24 mouse cellular contexts compared by ENCODE assay signal in genomic region chr16:14364066-14364465, GRCm38 (mm10). TPM values are rescaled to one million over a fixed set of nuclear protein-coding genes. Genes with fewer than 3 reads are reported as not detected.
DNase-seq lines count a peak whose midpoint lies in the region; ATAC-seq and TF ChIP-seq lines count a peak whose summit lies in the region.
"Had no signal": no experiment of that assay in that cellular context is flagged by ENCODE, and none has a peak within 500 bp of the region (broad histone marks: within the 10 kb centered on the region; RNA-seq: fewer than 3 reads in every experiment).

No protein-coding gene starts in this region.

- no peaks in the 10 kb centered on the region for H3K36me3 ChIP-seq in liver, embryonic 11.5 days (ENCODE audit: control insufficient read depth, insufficient read depth, low read length)
- H3K36me3 ChIP-seq in liver, postnatal 0 days (replicated peaks; ENCODE audit: insufficient read depth, low read length): no peaks in the 10 kb centered on the region
- no peaks in the 10 kb centered on the region for H3K36me3 ChIP-seq in myocyte (ENCODE audit: control insufficient read depth, insufficient read depth)
- H3K36me3 ChIP-seq in midbrain, embryonic 14.5 days (ENCODE audit: control insufficient read depth, insufficient read depth, low read length): no peaks in the 10 kb centered on the region
- H3K36me3 ChIP-seq: embryonic facial prominence, embryonic 13.5 days; heart, embryonic 12.5 days; midbrain, embryonic 12.5 days had no signal

- H3K9me3 ChIP-seq in liver, embryonic 11.5 days (ENCODE audit: control insufficient read depth, low read length): no peaks in the 10 kb centered on the region
- no peaks in the 10 kb centered on the region for H3K9me3 ChIP-seq in liver, postnatal 0 days (ENCODE audit: low read length)
- H3K9me3 ChIP-seq in midbrain, embryonic 14.5 days (ENCODE audit: control insufficient read depth, low read length): no peaks in the 10 kb centered on the region
- H3K9me3 ChIP-seq: embryonic facial prominence, embryonic 13.5 days; heart, embryonic 12.5 days; midbrain, embryonic 12.5 days had no signal

- WGBS in liver, embryonic 11.5 days: 63% methylated on average over 6 of the region's 6 CpGs
- WGBS in liver, postnatal 0 days (ENCODE audit: insufficient replicate concordance): 60% methylated on average over 6 of the region's 6 CpGs
- 95% methylated on average over 6 of the region's 6 CpGs for WGBS in midbrain, embryonic 14.5 days

- H3K4me1 ChIP-seq in liver, embryonic 11.5 days (replicated peaks; ENCODE audit: control insufficient read depth, insufficient read depth, low read length): peaks cover 31% of the 10 kb centered on the region
- peaks cover 10% of the 10 kb centered on the region for H3K4me1 ChIP-seq in liver, postnatal 0 days (ENCODE audit: insufficient read depth)
- peaks cover 56% of the 10 kb centered on the region for H3K4me1 ChIP-seq in bone marrow macrophage, adult 2 months (ENCODE audit: control insufficient read depth, insufficient read depth, low read length)
- H3K4me1 ChIP-seq in midbrain, embryonic 14.5 days (ENCODE audit: control insufficient read depth, insufficient read depth, low read length): peaks cover 16% of the 10 kb centered on the region

- H3K79me2 ChIP-seq in myocyte (ENCODE audit: control insufficient read depth, insufficient read depth): peaks cover 77% of the 10 kb centered on the region

- H3K27ac ChIP-seq in liver, embryonic 11.5 days (ENCODE audit: low read depth, low read length): no peak overlapping the region
- no peak overlapping the region for H3K27ac ChIP-seq in liver, postnatal 0 days (ENCODE audit: low read depth)
- peak overlapping the region; percentile 34 for H3K27ac ChIP-seq in bone marrow macrophage, adult 2 months (ENCODE audit: insufficient read depth, low read depth, low read length)
- no peak overlapping the region for H3K27ac ChIP-seq in midbrain, embryonic 14.5 days (replicated peaks; ENCODE audit: low read depth, low read length)
- H3K27ac ChIP-seq: embryonic facial prominence, embryonic 13.5 days; heart, adult 2 months; hindbrain, embryonic 14.5 days; midbrain, embryonic 12.5 days had no signal

- H3ac ChIP-seq in myocyte (ENCODE audit: control insufficient read depth, insufficient read length): no peak overlapping the region

- H3K4me3 ChIP-seq in liver, embryonic 11.5 days (ENCODE audit: low read depth, low read length): no peak overlapping the region
- no peak overlapping the region for H3K4me3 ChIP-seq in liver, postnatal 0 days (ENCODE audit: low read depth, low read length)
- H3K4me3 ChIP-seq in bone marrow macrophage, adult 2 months (ENCODE audit: insufficient read depth, low read length): peak overlapping the region; percentile 89; the same call in 1 of the 2 replicates
- no peak overlapping the region for H3K4me3 ChIP-seq in myocyte
- H3K4me3 ChIP-seq in midbrain, embryonic 14.5 days (replicated peaks; ENCODE audit: low read depth, low read length): no peak overlapping the region
- H3K4me3 ChIP-seq: embryonic facial prominence, embryonic 13.5 days; erythroblast, embryonic 14.5 days; heart, adult 2 months; heart, embryonic 12.5 days; midbrain, embryonic 12.5 days had no signal

- no peak for TF ChIP-seq EP300 in liver, postnatal 0 days (IDR thresholded peaks at IDR 0.05; ENCODE audit: low read depth)

- no peaks in the 10 kb centered on the region for H3K27me3 ChIP-seq in liver, embryonic 11.5 days (replicated peaks; ENCODE audit: control insufficient read depth, insufficient read depth, low read length)
- no peaks in the 10 kb centered on the region for H3K27me3 ChIP-seq in liver, postnatal 0 days (ENCODE audit: insufficient read depth, low read length)
- no peaks in the 10 kb centered on the region for H3K27me3 ChIP-seq in myocyte (ENCODE audit: control insufficient read depth, insufficient read depth, insufficient read length)
- H3K27me3 ChIP-seq in midbrain, embryonic 14.5 days (ENCODE audit: control insufficient read depth, insufficient read depth, low read length): no peaks in the 10 kb centered on the region
- H3K27me3 ChIP-seq: CH12.LX; embryonic facial prominence, embryonic 13.5 days; midbrain, embryonic 12.5 days had no signal

- no peak for ATAC-seq in liver, embryonic 11.5 days (replicated peaks; ENCODE audit: low FRiP score)
- no peak for ATAC-seq in liver, postnatal 0 days
- no peak for ATAC-seq in midbrain, embryonic 14.5 days (ENCODE audit: low FRiP score, low TSS enrichment)
- no peak for ATAC-seq in frontal cortex, adult (ENCODE audit: low TSS enrichment)
- ATAC-seq: forebrain, embryonic 16.5 days had no signal

- no peak overlapping the region for H3K9ac ChIP-seq in liver, embryonic 11.5 days (ENCODE audit: low read depth, low read length)
- H3K9ac ChIP-seq in liver, postnatal 0 days (replicated peaks): no peak overlapping the region
- H3K9ac ChIP-seq in midbrain, embryonic 14.5 days (replicated peaks; ENCODE audit: low read length): no peak overlapping the region
- H3K9ac ChIP-seq: embryonic facial prominence, embryonic 13.5 days; heart, embryonic 12.5 days; hindbrain, embryonic 14.5 days; midbrain, embryonic 12.5 days had no signal

- no peak for TF ChIP-seq CTCF in liver, postnatal 0 days (IDR thresholded peaks at IDR 0.05; ENCODE audit: low read depth)
- TF ChIP-seq CTCF in bone marrow macrophage, adult 2 months (IDR thresholded peaks at IDR 0.05; ENCODE audit: low read depth, low read length): no peak

- peak overlapping the region; percentile 12; the same call in 1 of the 2 replicates for H3K4me2 ChIP-seq in liver, embryonic 11.5 days
- no peak overlapping the region for H3K4me2 ChIP-seq in liver, postnatal 0 days (ENCODE audit: low read depth, low read length)
- H3K4me2 ChIP-seq in myocyte (ENCODE audit: low read depth): peak overlapping the region; percentile 69
- H3K4me2 ChIP-seq in midbrain, embryonic 14.5 days (ENCODE audit: low read length): no peak overlapping the region
- H3K4me2 ChIP-seq: embryonic facial prominence, embryonic 13.5 days; heart, embryonic 12.5 days; hindbrain, embryonic 14.5 days; midbrain, embryonic 12.5 days had no signal

- no peak for DNase-seq in liver, embryonic 11.5 days (ENCODE audit: low spot score)
- DNase-seq in liver, postnatal 0 days: no peak
- DNase-seq in 3T3-L1 (ENCODE audit: low read depth, low spot score): peak; percentile 68
- no peak for DNase-seq in midbrain, embryonic 14.5 days
- DNase-seq: adrenal gland, postnatal 10 days; cerebellum, adult 11-12 months; cerebellum, adult 9-11 months; gastrocnemius, postnatal 14 days; heart, adult 2 months; kidney, adult 11 months; kidney, postnatal 14 days; layer of hippocampus, adult 9-11 months; lung, adult 2 months; lung, postnatal 10 days had no signal

- no peak for TF ChIP-seq POLR2A in bone marrow macrophage, adult 2 months (IDR thresholded peaks at IDR 0.05; ENCODE audit: borderline replicate concordance, low read depth, low read length)
- no peak for TF ChIP-seq POLR2A in myocyte (IDR thresholded peaks at IDR 0.05; ENCODE audit: insufficient read length, low read depth)

TF ChIP-seq in myocyte, 11 proteins besides CTCF, POLR2A, EP300 and RAD21:
- TF ChIP-seq TCF3 (IDR thresholded peaks at IDR 0.05; ENCODE audit: insufficient read length, low read depth) (no peak), REST (IDR thresholded peaks at IDR 0.05; ENCODE audit: insufficient read depth, insufficient read length) (no peak), USF1 (IDR thresholded peaks at IDR 0.05; ENCODE audit: low read depth) (no peak), E2F4 (IDR thresholded peaks at IDR 0.05; ENCODE audit: insufficient read depth) (no peak), MAX (IDR thresholded peaks at IDR 0.05; ENCODE audit: low read depth) (no peak), CEBPB (IDR thresholded peaks at IDR 0.05; ENCODE audit: insufficient read depth, poor library complexity, severe bottlenecking) (no peak), POLR2AphosphoS2 (IDR thresholded peaks at IDR 0.05; ENCODE audit: insufficient read length, low read depth) (no peak), MYOD1 (IDR thresholded peaks at IDR 0.05; ENCODE audit: control insufficient read depth in 1 of 3, insufficient read length in 2 of 3, low read depth in 2 of 3) (no peak), MYOG (IDR thresholded peaks at IDR 0.05; ENCODE audit: control insufficient read depth in 1 of 3, insufficient read depth in 1 of 3, insufficient read length in 2 of 3, low read depth in 2 of 3) (no peak), SRF (IDR thresholded peaks at IDR 0.05; ENCODE audit: control insufficient read depth, insufficient read length, low read depth) (no peak), TCF12 (IDR thresholded peaks at IDR 0.05; ENCODE audit: insufficient read depth, poor library complexity, severe bottlenecking) (no peak)
TF ChIP-seq in myocyte: peak in this region for 0.

RNA-seq across cellular contexts. Expression of gene Abcc1, which starts 2.7 kb away (rescaled TPM):
- polyA plus RNA-seq in liver, embryonic 11.5 days (2014; fragmentation: Nextera tagmentation; extraction: Ambion mirVana): 9.8 and 10.0 TPM in 2 replicates
- polyA plus RNA-seq in liver, postnatal 0 days (2015; fragmentation: Nextera tagmentation; extraction: Ambion mirVana): 1.2 and 1.7 TPM in 2 replicates
- 105 and 110 TPM in 2 replicates for polyA plus RNA-seq in bone marrow macrophage, adult 2 months (2012; ENCODE audit: insufficient read depth, insufficient read length, missing spikeins)
- 23.0 TPM for polyA plus RNA-seq in myocyte (2012; fragmentation: generic; extraction: Trizol)
- 6.2 and 9.6 TPM in 2 replicates for polyA plus RNA-seq in midbrain, embryonic 14.5 days (2014; fragmentation: Nextera tagmentation; extraction: Ambion mirVana)

RNA-seq across cellular contexts. Expression of gene Fopnl, which starts 46.9 kb away (rescaled TPM):
- polyA plus RNA-seq in liver, embryonic 11.5 days (2014; fragmentation: Nextera tagmentation; extraction: Ambion mirVana): 106 and 107 TPM in 2 replicates
- polyA plus RNA-seq in liver, postnatal 0 days (2015; fragmentation: Nextera tagmentation; extraction: Ambion mirVana): 40.7 and 45.1 TPM in 2 replicates
- 42.1 and 52.6 TPM in 2 replicates for polyA plus RNA-seq in bone marrow macrophage, adult 2 months (2012; ENCODE audit: insufficient read depth, insufficient read length, missing spikeins)
- 34.3 TPM for polyA plus RNA-seq in myocyte (2012; fragmentation: generic; extraction: Trizol)
- polyA plus RNA-seq in midbrain, embryonic 14.5 days (2014; fragmentation: Nextera tagmentation; extraction: Ambion mirVana): 210 and 229 TPM in 2 replicates

Comparison
In these comparisons a context has a peak if more than half of its experiments do, and no peak if none do; other contexts are left out.
1. H3K4me2 ChIP-seq: peak in liver, embryonic 11.5 days (single experiment) and myocyte (single experiment); none in liver, postnatal 0 days (single experiment) and midbrain, embryonic 14.5 days (single experiment).